Mouse (Mus musculus) kidney, embryonic 15.5 days (tissue): ENCODE results near the gene Erg. TPM values are rescaled to one million over a fixed set of nuclear protein-coding genes. Genes with fewer than 3 reads are reported as not detected.

ENCODE experiments used
- ATAC-seq: fragments of 200-750 bp; cut with Nextera tagmentation; replicated peaks from 2 replicates; pipeline ENCODE4 v1.8.0; 2017; ENCODE audit warnings: moderate TSS enrichment; ENCODE audit not compliant: low FRiP score
- H3K27ac ChIP-seq: fragments of 300-500 bp; sonication (generic); 2 replicates; pipeline ENCODE4 v1.5.1; 2015; ENCODE audit warnings: mild to moderate bottlenecking, inconsistent platforms
- H3K27me3 ChIP-seq: fragments of 300-500 bp; sonication (generic); 2 replicates; pipeline ENCODE4 v1.6.1; 2015; ENCODE audit warnings: inconsistent platforms
- H3K36me3 ChIP-seq: fragments of 300-500 bp; sonication (generic); 2 replicates; pipeline ENCODE4 v1.6.1; 2015; ENCODE audit warnings: inconsistent platforms
- H3K4me1 ChIP-seq: fragments of 300-500 bp; sonication (generic); 2 replicates; pipeline ENCODE4 v1.6.1; 2015; ENCODE audit warnings: inconsistent platforms
- H3K4me2 ChIP-seq: fragments of 300-500 bp; sonication (generic); 2 replicates; pipeline ENCODE4 v1.6.1; 2015; ENCODE audit warnings: moderate library complexity, mild to moderate bottlenecking, inconsistent platforms
- H3K4me3 ChIP-seq: fragments of 300-500 bp; sonication (generic); replicated peaks from 2 replicates; pipeline ENCODE4 v1.5.1; 2015; ENCODE audit warnings: mild to moderate bottlenecking, inconsistent platforms
- H3K9ac ChIP-seq: fragments of 300-500 bp; sonication (generic); 2 replicates; pipeline ENCODE4 v1.6.1; 2015; ENCODE audit warnings: mild to moderate bottlenecking, inconsistent platforms
- H3K9me3 ChIP-seq: fragments of 300-500 bp; sonication (generic); replicated peaks from 2 replicates; pipeline ENCODE4 v1.6.1; 2016; ENCODE audit warnings: inconsistent platforms
- WGBS: fragments of 180-500 bp; shearing (Covaris S2); methylation state at CpG from one replicate; pipeline ENCODE4 v1.1.7; 2015; ENCODE audit warnings: mixed read lengths; 5-methylcytosine and 5-hydroxymethylcytosine counted together
- polyA plus RNA-seq: library from polyadenylated mRNA; unstranded; fragments of >200 nt; fragmentation: Nextera tagmentation; extraction: Ambion mirVana; gene quantifications from 2 replicates; pipeline ENCODE4 v1.2.1, GENCODE M21; 2015

Gene Erg
- polyA plus RNA-seq, 1 experiment from 2014 or later, result 8.4 TPM

- WGBS, result 68% methylated on average over 4 of the region's 4 CpGs
- Histone ChIP-seq H3K4me1 (peaks cover 25% of the 10 kb centered on the region), H3K36me3 (no peaks in the 10 kb centered on the region), H3K9me3 (no peaks in the 10 kb centered on the region), H3K4me2 (no peak overlapping the region), H3K9ac (no peak overlapping the region), H3K4me3 (no peak overlapping the region), H3K27ac (no peak overlapping the region), H3K27me3 (no peaks in the 10 kb centered on the region)
- ATAC-seq, result no peak
These were observed 150.3 kb downstream of the Erg start for GRCm38 (mm10) chr16:95436051-95436450.

- Histone ChIP-seq H3K9ac (no peak overlapping the region), H3K4me1 (peaks cover 16% of the 10 kb centered on the region), H3K36me3 (no peaks in the 10 kb centered on the region), H3K9me3 (no peaks in the 10 kb centered on the region), H3K4me2 (no peak overlapping the region), H3K27me3 (no peaks in the 10 kb centered on the region), H3K4me3 (no peak overlapping the region), H3K27ac (no peak overlapping the region)
- WGBS, result 88% methylated on average over 8 of the region's 8 CpGs
- ATAC-seq, result no peak
These were observed 152.0 kb downstream of the Erg start for GRCm38 (mm10) chr16:95434434-95434833.

GRCm38 (mm10) chr16:95432540-95432971 is 153.8 kb downstream of the Erg start:
- H3K9me3 ChIP-seq, result no peaks in the 10 kb centered on the region
- H3K4me3 ChIP-seq, result no peak overlapping the region
- H3K36me3 ChIP-seq, result no peaks in the 10 kb centered on the region
- 0 out of 2 replicates have a peak, but pooled peaks cover 7% of the 10 kb centered on the region for H3K4me1 ChIP-seq
- H3K4me2 ChIP-seq, result no peak overlapping the region
- no peak overlapping the region for H3K27ac ChIP-seq
- no peaks in the 10 kb centered on the region for H3K27me3 ChIP-seq
- 77% methylated on average over 2 of the region's 2 CpGs for WGBS
- no peak overlapping the region for H3K9ac ChIP-seq
- no peak for ATAC-seq

- Histone ChIP-seq H3K27ac (no peak overlapping the region), H3K9ac (no peak overlapping the region), H3K36me3 (no peaks in the 10 kb centered on the region), H3K4me1 (0 out of 2 replicates have a peak, but pooled peaks cover 4% of the 10 kb centered on the region), H3K9me3 (no peaks in the 10 kb centered on the region), H3K27me3 (no peaks in the 10 kb centered on the region), H3K4me3 (no peak overlapping the region), H3K4me2 (no peak overlapping the region)
- 91% methylated on average over 3 of the region's 3 CpGs for WGBS
- no peak for ATAC-seq
These were observed 156.5 kb downstream of the Erg start for GRCm38 (mm10) chr16:95429851-95430250.

- Histone ChIP-seq H3K27me3 (0 out of 2 replicates have a peak, but pooled peaks cover 2% of the 10 kb centered on the region), H3K36me3 (no peaks in the 10 kb centered on the region), H3K4me2 (no peak overlapping the region), H3K9ac (no peak overlapping the region), H3K27ac (no peak overlapping the region), H3K4me1 (0 out of 2 replicates have a peak, but pooled peaks cover 4% of the 10 kb centered on the region), H3K4me3 (no peak overlapping the region), H3K9me3 (no peaks in the 10 kb centered on the region)
- no peak for ATAC-seq
- WGBS, result 83% methylated on average over 5 of the region's 5 CpGs
These were observed 158.2 kb downstream of the Erg start for GRCm38 (mm10) chr16:95428239-95428638.

GRCm38 (mm10) chr16:95427512-95427911 is 158.9 kb downstream of the Erg start:
- no peaks in the 10 kb centered on the region for H3K9me3 ChIP-seq
- H3K9ac ChIP-seq, result no peak overlapping the region
- no peak overlapping the region for H3K4me3 ChIP-seq
- ATAC-seq, result no peak
- 0 out of 2 replicates have a peak, but pooled peaks cover 2% of the 10 kb centered on the region for H3K27me3 ChIP-seq
- H3K4me2 ChIP-seq, result no peak overlapping the region
- no peak overlapping the region; the same call in 1 of the 2 replicates for H3K27ac ChIP-seq
- WGBS, result 73% methylated on average over 10 of the region's 10 CpGs
- H3K4me1 ChIP-seq, result 0 out of 2 replicates have a peak, but pooled peaks cover 8% of the 10 kb centered on the region
- no peaks in the 10 kb centered on the region for H3K36me3 ChIP-seq

- WGBS, result 48% methylated on average over 5 of the region's 5 CpGs
- 0 out of 2 replicates have a peak, but pooled peaks cover 2% of the 10 kb centered on the region for H3K27me3 ChIP-seq
- no peak for ATAC-seq
These were observed 163.7 kb downstream of the Erg start for GRCm38 (mm10) chr16:95422658-95423073.

GRCm38 (mm10) chr16:95421235-95421886 is 165.0 kb downstream of the Erg start:
- no peak overlapping the region for H3K4me2 ChIP-seq
- no peaks in the 10 kb centered on the region for H3K9me3 ChIP-seq
- H3K27ac ChIP-seq, result no peak overlapping the region
- no peak overlapping the region for H3K9ac ChIP-seq
- H3K36me3 ChIP-seq, result no peaks in the 10 kb centered on the region
- no peak for ATAC-seq
- 0 out of 2 replicates have a peak, but pooled peaks cover 5% of the 10 kb centered on the region for H3K4me1 ChIP-seq
- WGBS, result 77% methylated on average over 7 of the region's 7 CpGs
- H3K27me3 ChIP-seq, result 0 out of 2 replicates have a peak, but pooled peaks cover 2% of the 10 kb centered on the region
- H3K4me3 ChIP-seq, result no peak overlapping the region

More at GRCm38 (mm10) chr16:95422658-95423073, 163.7 kb downstream of the Erg start:
- H3K9me3 ChIP-seq, result no peaks in the 10 kb centered on the region
- H3K4me2 ChIP-seq, result no peak overlapping the region
- no peak overlapping the region for H3K4me3 ChIP-seq
- H3K36me3 ChIP-seq, result no peaks in the 10 kb centered on the region
- no peak overlapping the region for H3K9ac ChIP-seq
- no peak overlapping the region for H3K27ac ChIP-seq
- H3K4me1 ChIP-seq, result 0 out of 2 replicates have a peak, but pooled peaks cover 8% of the 10 kb centered on the region

- H3K27me3 ChIP-seq, result no peaks in the 10 kb centered on the region
- WGBS, result 86% methylated on average over 4 of the region's 4 CpGs
- H3K9ac ChIP-seq, result no peak overlapping the region
- no peak overlapping the region for H3K4me3 ChIP-seq
- H3K36me3 ChIP-seq, result no peaks in the 10 kb centered on the region
- H3K9me3 ChIP-seq, result no peaks in the 10 kb centered on the region
- no peak overlapping the region for H3K27ac ChIP-seq
- no peak overlapping the region for H3K4me2 ChIP-seq
- ATAC-seq, result no peak
- H3K4me1 ChIP-seq, result peaks cover 5% of the 10 kb centered on the region; the same call in 1 of the 2 replicates
These were observed 170.5 kb downstream of the Erg start for GRCm38 (mm10) chr16:95415921-95416320.

GRCm38 (mm10) chr16:95415372-95415771 is 171.0 kb downstream of the Erg start:
- Histone ChIP-seq H3K9ac (no peak overlapping the region), H3K9me3 (no peaks in the 10 kb centered on the region), H3K27me3 (no peaks in the 10 kb centered on the region), H3K27ac (no peak overlapping the region), H3K4me3 (no peak overlapping the region), H3K4me2 (no peak overlapping the region), H3K36me3 (no peaks in the 10 kb centered on the region), H3K4me1 (peaks cover 5% of the 10 kb centered on the region; the same call in 1 of the 2 replicates)
- no peak for ATAC-seq
- WGBS, result 64% methylated on average over 9 of the region's 9 CpGs

GRCm38 (mm10) chr16:95413401-95413959 is 172.9 kb downstream of the Erg start:
- Histone ChIP-seq H3K36me3 (no peaks in the 10 kb centered on the region), H3K9me3 (no peaks in the 10 kb centered on the region), H3K27me3 (no peaks in the 10 kb centered on the region), H3K4me2 (no peak overlapping the region), H3K4me1 (peaks cover 5% of the 10 kb centered on the region; the same call in 1 of the 2 replicates), H3K27ac (no peak overlapping the region), H3K4me3 (no peak overlapping the region), H3K9ac (no peak overlapping the region)
- ATAC-seq, result no peak
- WGBS, result 40% methylated on average over 3 of the region's 3 CpGs

- no peaks in the 10 kb centered on the region for H3K36me3 ChIP-seq
- no peak for ATAC-seq
- no peaks in the 10 kb centered on the region for H3K27me3 ChIP-seq
- 67% methylated on average over 14 of the region's 14 CpGs for WGBS
- no peak overlapping the region for H3K4me2 ChIP-seq
- H3K9ac ChIP-seq, result no peak overlapping the region
- no peak overlapping the region for H3K4me3 ChIP-seq
- H3K9me3 ChIP-seq, result no peaks in the 10 kb centered on the region
- no peak overlapping the region for H3K27ac ChIP-seq
- 0 out of 2 replicates have a peak, but pooled peaks cover under 1% of the 10 kb centered on the region for H3K4me1 ChIP-seq
These were observed 178.3 kb downstream of the Erg start for GRCm38 (mm10) chr16:95408096-95408495.
